In the genomic region with DNA sequence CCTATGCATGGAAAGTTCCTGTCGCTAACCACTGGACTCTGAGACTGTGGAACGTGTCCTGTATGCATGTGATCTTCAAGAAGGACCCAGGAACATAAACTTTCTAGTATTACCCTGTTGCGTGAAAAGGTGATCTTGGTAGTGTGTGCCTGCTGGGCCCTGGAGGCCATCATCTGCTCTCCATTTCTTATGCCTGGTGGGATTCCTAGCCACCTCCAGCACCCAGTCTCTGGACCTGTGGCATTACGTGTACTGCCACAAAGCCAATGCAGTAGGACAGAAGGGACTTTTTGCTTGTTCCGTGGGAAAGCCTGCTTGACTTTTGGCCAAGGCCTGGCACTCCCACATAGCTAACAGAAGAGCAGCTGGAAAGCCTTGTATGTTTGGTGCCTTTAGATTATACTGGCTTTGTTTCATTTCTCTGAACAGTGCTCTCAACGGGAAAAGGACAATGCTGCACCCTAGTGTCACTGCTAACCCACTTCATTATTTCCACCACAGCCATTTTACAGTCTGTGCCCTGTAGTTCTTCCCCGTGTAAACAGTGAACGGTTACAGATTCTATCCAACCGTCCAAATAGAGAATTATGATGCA, we compare ENCODE assay signal across 7 mouse cellular contexts. TPM values are rescaled to one million over a fixed set of nuclear protein-coding genes. Genes with fewer than 3 reads are reported as not detected.
DNase-seq lines count a peak whose midpoint lies in the region; ATAC-seq lines count a peak whose summit lies in the region.

No protein-coding gene starts in this region.

- no peak overlapping the region for H3K9ac ChIP-seq in hindbrain, embryonic 16.5 days (ENCODE audit: low read depth, low read length)
- no peak overlapping the region for H3K9ac ChIP-seq in midbrain, embryonic 14.5 days (replicated peaks; ENCODE audit: low read length)
- H3K9ac ChIP-seq in stomach, embryonic 16.5 days (ENCODE audit: low read length): no peak overlapping the region

- no peak overlapping the region for H3K4me2 ChIP-seq in hindbrain, embryonic 16.5 days (ENCODE audit: low read length)
- no peak overlapping the region for H3K4me2 ChIP-seq in midbrain, embryonic 14.5 days (ENCODE audit: low read length)
- H3K4me2 ChIP-seq in stomach, embryonic 16.5 days (ENCODE audit: low read depth, low read length): no peak overlapping the region

- no peaks in the 10 kb centered on the region for H3K27me3 ChIP-seq in hindbrain, embryonic 16.5 days (replicated peaks; ENCODE audit: control insufficient read depth, insufficient read depth, low read length)
- H3K27me3 ChIP-seq in midbrain, embryonic 14.5 days (ENCODE audit: control insufficient read depth, insufficient read depth, low read length): no peaks in the 10 kb centered on the region
- no peaks in the 10 kb centered on the region for H3K27me3 ChIP-seq in stomach, embryonic 16.5 days (ENCODE audit: control insufficient read depth, insufficient read depth, low read length)

- H3K36me3 ChIP-seq in hindbrain, embryonic 16.5 days (ENCODE audit: control insufficient read depth, insufficient read depth, low read length): no peaks in the 10 kb centered on the region
- H3K36me3 ChIP-seq in midbrain, embryonic 14.5 days (ENCODE audit: control insufficient read depth, insufficient read depth, low read length): no peaks in the 10 kb centered on the region
- no peaks in the 10 kb centered on the region for H3K36me3 ChIP-seq in stomach, embryonic 16.5 days (ENCODE audit: control insufficient read depth, insufficient read depth, low read length)

- peak; percentile 64 for DNase-seq in 416B (ENCODE audit: low read depth)
- peak; percentile 58 for DNase-seq in CD4-positive helper T cell, adult 2 months (ENCODE audit: low read depth, low spot score)
- peak; percentile 33 for DNase-seq in fibroblast of lung, adult 2 months (ENCODE audit: low read depth)
- DNase-seq in layer of hippocampus, postnatal 10 days (ENCODE audit: low spot score in 2 of 2): peak; percentile 54 to 68
- peak; percentile 76 for DNase-seq in midbrain, embryonic 14.5 days

- ATAC-seq in hindbrain, embryonic 16.5 days: peak; percentile 89
- ATAC-seq in midbrain, embryonic 14.5 days (ENCODE audit: low FRiP score, low TSS enrichment): peak; percentile 58
- ATAC-seq in stomach, embryonic 16.5 days (ENCODE audit: insufficient read depth, low FRiP score): peak; percentile 90

- no peak overlapping the region for H3K27ac ChIP-seq in hindbrain, embryonic 16.5 days (ENCODE audit: low read depth, low read length)
- no peak overlapping the region for H3K27ac ChIP-seq in midbrain, embryonic 14.5 days (replicated peaks; ENCODE audit: low read depth, low read length)
- H3K27ac ChIP-seq in stomach, embryonic 16.5 days (ENCODE audit: low read length): peak overlapping the region; percentile 7; the same call in 1 of the 2 replicates

- H3K4me1 ChIP-seq in hindbrain, embryonic 16.5 days (ENCODE audit: control insufficient read depth, insufficient read depth, low read depth, low read length): no peaks in the 10 kb centered on the region
- H3K4me1 ChIP-seq in midbrain, embryonic 14.5 days (ENCODE audit: control insufficient read depth, insufficient read depth, low read length): no peaks in the 10 kb centered on the region
- peaks cover under 1% of the 10 kb centered on the region for H3K4me1 ChIP-seq in stomach, embryonic 16.5 days (ENCODE audit: control insufficient read depth, insufficient read depth, low read length)

- H3K4me3 ChIP-seq in hindbrain, embryonic 16.5 days (ENCODE audit: low read length): no peak overlapping the region
- H3K4me3 ChIP-seq in midbrain, embryonic 14.5 days (replicated peaks; ENCODE audit: low read depth, low read length): no peak overlapping the region
- H3K4me3 ChIP-seq in stomach, embryonic 16.5 days (replicated peaks; ENCODE audit: low read length): no peak overlapping the region

- H3K9me3 ChIP-seq in hindbrain, embryonic 16.5 days (ENCODE audit: control insufficient read depth, low read length): no peaks in the 10 kb centered on the region
- H3K9me3 ChIP-seq in midbrain, embryonic 14.5 days (ENCODE audit: control insufficient read depth, low read length): no peaks in the 10 kb centered on the region
- no peaks in the 10 kb centered on the region for H3K9me3 ChIP-seq in stomach, embryonic 16.5 days (replicated peaks; ENCODE audit: control insufficient read depth, low read length)

- 52% methylated on average over 9 of the region's 9 CpGs for WGBS in hindbrain, embryonic 16.5 days
- WGBS in midbrain, embryonic 14.5 days: 65% methylated on average over 9 of the region's 9 CpGs
- WGBS in stomach, embryonic 16.5 days: 40% methylated on average over 9 of the region's 9 CpGs

RNA-seq across cellular contexts. Expression of gene Fam133b, which starts 27.1 kb away (rescaled TPM):
- 17.9 and 20.1 TPM in 2 replicates for polyA plus RNA-seq in hindbrain, embryonic 16.5 days (2015; fragmentation: Nextera tagmentation; extraction: Ambion mirVana)
- 10 to 100 TPM; 41.7 to 42.1 TPM for total RNA-seq in layer of hippocampus, postnatal 10 days (2021)
- 25.7 and 29.0 TPM in 2 replicates for polyA plus RNA-seq in midbrain, embryonic 14.5 days (2014; fragmentation: Nextera tagmentation; extraction: Ambion mirVana)
- 20.0 and 23.9 TPM in 2 replicates for polyA plus RNA-seq in stomach, embryonic 16.5 days (2015; fragmentation: Nextera tagmentation; extraction: Ambion mirVana)

RNA-seq across cellular contexts. Expression of gene 1700109H08Rik, which starts 54.8 kb away (rescaled TPM):
- polyA plus RNA-seq in hindbrain, embryonic 16.5 days (2015; fragmentation: Nextera tagmentation; extraction: Ambion mirVana): 1.5 and 2.4 TPM in 2 replicates
- total RNA-seq in layer of hippocampus, postnatal 10 days (2021): 1 to 10 TPM; 5.6 to 6.9 TPM
- polyA plus RNA-seq in midbrain, embryonic 14.5 days (2014; fragmentation: Nextera tagmentation; extraction: Ambion mirVana): 3.6 and 4.1 TPM in 2 replicates
- 2.4 and 3.5 TPM in 2 replicates for polyA plus RNA-seq in stomach, embryonic 16.5 days (2015; fragmentation: Nextera tagmentation; extraction: Ambion mirVana)
